ENCODE assay signal across 8 mouse cellular contexts in the genomic region with DNA sequence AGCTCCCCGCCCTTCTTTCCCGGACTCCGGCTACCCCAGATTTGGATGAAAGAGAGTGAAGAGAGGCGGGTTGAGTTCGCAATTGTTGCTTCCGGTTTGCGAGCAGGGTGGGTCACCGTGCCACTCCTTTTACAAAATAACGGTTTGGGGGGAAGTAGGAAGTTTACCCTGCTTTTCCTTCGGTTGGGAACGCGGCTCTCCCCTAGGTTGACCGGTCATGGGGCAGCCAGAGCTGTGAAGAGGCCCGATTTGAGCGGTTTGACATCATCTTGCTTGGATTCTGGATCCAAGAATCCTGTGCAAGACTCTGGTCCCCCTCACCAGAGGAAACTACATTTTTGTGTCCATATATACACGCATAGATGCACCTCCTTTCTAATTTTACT. TPM values are rescaled to one million over a fixed set of nuclear protein-coding genes. Genes with fewer than 3 reads are reported as not detected.
DNase-seq lines count a peak whose midpoint lies in the region; ATAC-seq lines count a peak whose summit lies in the region.

No protein-coding gene starts in this region.

- no peaks in the 10 kb centered on the region for H3K36me3 ChIP-seq in kidney, embryonic 15.5 days
- no peaks in the 10 kb centered on the region for H3K36me3 ChIP-seq in embryonic facial prominence, embryonic 11.5 days (replicated peaks; ENCODE audit: control insufficient read depth, insufficient read depth, low read depth, low read length)
- H3K36me3 ChIP-seq in hindbrain, embryonic 16.5 days (ENCODE audit: control insufficient read depth, insufficient read depth, low read length) = no peaks in the 10 kb centered on the region
- H3K36me3 ChIP-seq in midbrain, embryonic 15.5 days (replicated peaks) = no peaks in the 10 kb centered on the region

- peak overlapping the region; percentile 73 for H3K4me3 ChIP-seq in kidney, embryonic 15.5 days (replicated peaks)
- H3K4me3 ChIP-seq in embryonic facial prominence, embryonic 11.5 days (ENCODE audit: low read depth, low read length) = peak overlapping the region; percentile 89
- H3K4me3 ChIP-seq in hindbrain, embryonic 16.5 days (ENCODE audit: low read length) = peak overlapping the region; percentile 97
- peak overlapping the region; percentile 70 for H3K4me3 ChIP-seq in midbrain, embryonic 15.5 days

- no peak for DNase-seq in kidney, postnatal 14 days
- no peak for DNase-seq in embryonic facial prominence, embryonic 11.5 days (ENCODE audit: low spot score)
- no peak for DNase-seq in urinary bladder, adult 2 months (ENCODE audit: low spot score)
- DNase-seq in kidney, adult 18-20 months = no peak
- DNase-seq in thymus, adult 18-20 months = no peak

- H3K27me3 ChIP-seq in kidney, embryonic 15.5 days = peaks cover 4% of the 10 kb centered on the region; the same call in 1 of the 2 replicates
- no peaks in the 10 kb centered on the region for H3K27me3 ChIP-seq in embryonic facial prominence, embryonic 11.5 days (ENCODE audit: control insufficient read depth, insufficient read depth, low read length)
- no peaks in the 10 kb centered on the region for H3K27me3 ChIP-seq in hindbrain, embryonic 16.5 days (replicated peaks; ENCODE audit: control insufficient read depth, insufficient read depth, low read length)
- no peaks in the 10 kb centered on the region for H3K27me3 ChIP-seq in midbrain, embryonic 15.5 days (replicated peaks)

- H3K4me1 ChIP-seq in kidney, embryonic 15.5 days = peaks cover 29% of the 10 kb centered on the region
- H3K4me1 ChIP-seq in embryonic facial prominence, embryonic 11.5 days (ENCODE audit: control insufficient read depth, insufficient read depth, low read length) = no peaks in the 10 kb centered on the region
- H3K4me1 ChIP-seq in hindbrain, embryonic 16.5 days (ENCODE audit: control insufficient read depth, insufficient read depth, low read depth, low read length) = peaks cover 18% of the 10 kb centered on the region
- H3K4me1 ChIP-seq in midbrain, embryonic 15.5 days = peaks cover 36% of the 10 kb centered on the region

- peak overlapping the region; percentile 83 for H3K27ac ChIP-seq in kidney, embryonic 15.5 days
- H3K27ac ChIP-seq in embryonic facial prominence, embryonic 11.5 days (replicated peaks; ENCODE audit: low read depth, low read length) = no peak overlapping the region; the same call in 1 of the 2 replicates
- H3K27ac ChIP-seq in hindbrain, embryonic 16.5 days (ENCODE audit: low read depth, low read length) = peak overlapping the region; percentile 69
- H3K27ac ChIP-seq in midbrain, embryonic 15.5 days = peak overlapping the region; percentile 86

- ATAC-seq in kidney, embryonic 15.5 days (replicated peaks; ENCODE audit: low FRiP score) = peak; percentile 50
- ATAC-seq in embryonic facial prominence, embryonic 11.5 days (replicated peaks; ENCODE audit: insufficient number of reproducible peaks, low FRiP score, low TSS enrichment, low read depth) = peak; percentile 49
- ATAC-seq in hindbrain, embryonic 16.5 days = peak; percentile 41
- ATAC-seq in midbrain, embryonic 15.5 days (replicated peaks) = peak; percentile 53

- WGBS in kidney, embryonic 15.5 days = under 1% methylated on average over 16 of the region's 16 CpGs
- WGBS in embryonic facial prominence, embryonic 11.5 days = under 1% methylated on average over 16 of the region's 16 CpGs
- WGBS in hindbrain, embryonic 16.5 days = under 1% methylated on average over 16 of the region's 16 CpGs
- WGBS in midbrain, embryonic 15.5 days = under 1% methylated on average over 16 of the region's 16 CpGs

- peak overlapping the region; percentile 44 for H3K9ac ChIP-seq in kidney, embryonic 15.5 days
- H3K9ac ChIP-seq in embryonic facial prominence, embryonic 11.5 days (replicated peaks; ENCODE audit: low read length) = peak overlapping the region; percentile 53
- H3K9ac ChIP-seq in hindbrain, embryonic 16.5 days (ENCODE audit: low read depth, low read length) = peak overlapping the region; percentile 54
- H3K9ac ChIP-seq in midbrain, embryonic 15.5 days = peak overlapping the region; percentile 66

- no peaks in the 10 kb centered on the region for H3K9me3 ChIP-seq in kidney, embryonic 15.5 days (replicated peaks)
- no peaks in the 10 kb centered on the region for H3K9me3 ChIP-seq in embryonic facial prominence, embryonic 11.5 days (replicated peaks; ENCODE audit: control insufficient read depth, low read length)
- H3K9me3 ChIP-seq in hindbrain, embryonic 16.5 days (ENCODE audit: control insufficient read depth, low read length) = no peaks in the 10 kb centered on the region
- H3K9me3 ChIP-seq in midbrain, embryonic 15.5 days = no peaks in the 10 kb centered on the region

- H3K4me2 ChIP-seq in kidney, embryonic 15.5 days = peak overlapping the region; percentile 83
- peak overlapping the region; percentile 79 for H3K4me2 ChIP-seq in embryonic facial prominence, embryonic 11.5 days (ENCODE audit: low read depth, low read length)
- peak overlapping the region; percentile 81 for H3K4me2 ChIP-seq in hindbrain, embryonic 16.5 days (ENCODE audit: low read length)
- peak overlapping the region; percentile 91 for H3K4me2 ChIP-seq in midbrain, embryonic 15.5 days

RNA-seq across cellular contexts. Expression of a gene that starts 0.4 kb away (rescaled TPM):
- polyA plus RNA-seq in kidney, embryonic 15.5 days (2015; fragmentation: Nextera tagmentation; extraction: Ambion mirVana) = 5.7 and 6.0 TPM in 2 replicates
- 8.0 and 8.6 TPM in 2 replicates for polyA plus RNA-seq in embryonic facial prominence, embryonic 11.5 days (2014; fragmentation: Nextera tagmentation; extraction: Ambion mirVana)
- 15.7 and 16.3 TPM in 2 replicates for polyA plus RNA-seq in hindbrain, embryonic 16.5 days (2015; fragmentation: Nextera tagmentation; extraction: Ambion mirVana)
- polyA plus RNA-seq in midbrain, embryonic 15.5 days (2015; fragmentation: Nextera tagmentation; extraction: Ambion mirVana) = 14.2 and 15.2 TPM in 2 replicates
- polyA plus RNA-seq in urinary bladder, adult 2 months (2012; rRNA removed) = 20.4 and 23.7 TPM in 2 replicates
